Mouse (Mus musculus) spleen, postnatal 10 days (tissue): ENCODE data around the gene Fbxo7.

Experiments used
- DNase-seq, 2 experiments: peaks; one replicate each; pipeline ENCODE4 v3.0.0; 2021 to 2022; ENCODE audit warnings: low spot score in 2 of 2

The Fbxo7 gene

DNA sequence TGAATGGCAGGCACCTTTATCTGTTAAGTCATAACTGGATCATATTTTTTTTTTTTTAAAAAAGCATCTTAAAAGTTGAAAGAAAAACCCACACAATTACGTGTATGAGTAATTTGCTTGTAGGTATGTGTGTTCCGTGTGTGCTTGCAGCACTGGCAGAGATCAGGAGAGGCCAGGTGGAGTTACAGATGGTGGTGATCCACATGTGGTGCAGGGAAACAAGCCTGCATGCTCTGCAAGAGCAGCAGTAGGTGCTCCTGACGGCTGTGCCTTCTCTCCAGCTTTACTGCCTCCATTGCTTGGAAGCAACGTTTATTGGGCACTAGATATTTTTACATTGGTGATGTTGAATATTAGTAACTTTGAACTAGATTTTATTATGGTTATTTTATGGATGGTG is 21.9 kb downstream of the Fbxo7 start:
- no peak for DNase-seq

DNA sequence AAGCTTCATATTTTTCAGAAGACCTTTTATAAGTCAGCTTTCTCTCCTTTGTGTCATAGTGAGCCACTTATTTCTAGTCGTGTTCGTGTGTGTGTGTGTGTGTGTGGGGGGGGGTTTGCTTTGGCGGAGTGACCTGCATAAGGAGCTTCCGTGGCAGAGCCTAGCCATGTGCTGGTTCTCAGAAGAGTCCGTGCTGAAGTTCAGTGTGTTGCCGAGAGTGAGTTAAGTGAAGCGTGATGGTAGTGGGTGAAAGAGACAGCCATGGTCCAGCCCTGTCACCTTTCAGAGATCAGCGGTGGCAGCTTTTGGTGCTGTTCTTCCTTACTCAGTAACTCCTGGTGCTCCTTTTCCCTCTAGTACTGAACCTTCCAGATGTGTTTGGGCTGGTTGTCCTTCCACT is 22.3 kb downstream of the Fbxo7 start:
- no peak for DNase-seq

DNA sequence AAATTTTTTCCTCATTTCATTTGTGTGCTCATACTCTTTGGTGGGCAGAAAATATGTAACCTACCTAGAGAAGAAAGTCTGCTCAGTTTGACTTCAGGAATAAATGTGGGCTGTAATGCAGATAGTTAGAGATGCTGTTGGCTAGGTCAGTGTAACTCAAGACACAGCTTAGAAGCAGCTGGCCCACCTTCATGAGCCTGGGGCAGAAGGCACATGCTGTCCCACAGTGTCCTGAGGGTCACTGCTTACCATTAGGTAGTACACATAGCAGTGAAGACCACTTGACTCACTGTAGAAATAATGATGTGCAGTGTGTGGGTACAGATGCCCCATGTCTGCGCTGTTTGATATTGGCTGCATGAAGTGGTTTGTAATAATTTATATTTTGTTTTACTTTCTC is 24.6 kb downstream of the Fbxo7 start:
- DNase-seq: no peak

DNA sequence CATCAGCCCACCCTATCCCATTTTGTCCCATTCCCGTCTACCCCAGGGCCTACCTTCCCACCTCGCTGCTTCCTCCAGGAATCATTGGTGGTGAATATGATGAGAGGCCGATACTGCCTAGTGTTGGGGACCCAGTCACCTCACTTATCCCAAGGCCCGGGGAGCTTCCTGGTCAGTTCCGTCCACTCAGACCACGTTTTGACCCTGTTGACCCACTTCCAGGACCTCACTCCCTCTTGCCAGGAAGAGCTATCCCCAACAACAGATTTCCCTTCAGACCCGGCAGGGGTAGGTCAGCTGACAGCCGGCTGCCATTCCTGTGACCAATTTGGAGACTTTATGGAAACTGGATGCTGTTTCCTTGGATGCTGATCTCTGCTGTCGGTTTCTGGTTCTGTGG is 26.0 kb downstream of the Fbxo7 start:
- no peak for DNase-seq

DNA sequence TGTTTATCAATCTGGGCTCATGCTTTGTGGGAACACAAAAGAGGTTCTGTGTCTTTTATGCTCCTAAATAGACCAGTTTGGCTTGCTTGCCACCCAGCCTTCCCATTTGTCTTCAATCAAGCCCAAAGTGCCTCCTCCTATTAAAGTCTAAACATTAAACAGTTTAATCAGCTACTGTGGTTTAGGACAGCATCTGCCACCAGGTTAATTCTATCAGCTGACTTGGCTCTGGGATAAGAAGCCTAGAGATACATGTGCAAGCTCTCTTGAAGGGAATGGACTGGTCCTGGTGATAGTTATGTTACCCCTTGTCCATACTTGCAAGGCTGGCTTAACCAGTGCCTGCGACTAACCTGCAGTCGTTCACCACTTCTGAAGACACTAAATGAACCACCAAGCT is 28.8 kb downstream of the Fbxo7 start:
- DNase-seq: no peak

DNA sequence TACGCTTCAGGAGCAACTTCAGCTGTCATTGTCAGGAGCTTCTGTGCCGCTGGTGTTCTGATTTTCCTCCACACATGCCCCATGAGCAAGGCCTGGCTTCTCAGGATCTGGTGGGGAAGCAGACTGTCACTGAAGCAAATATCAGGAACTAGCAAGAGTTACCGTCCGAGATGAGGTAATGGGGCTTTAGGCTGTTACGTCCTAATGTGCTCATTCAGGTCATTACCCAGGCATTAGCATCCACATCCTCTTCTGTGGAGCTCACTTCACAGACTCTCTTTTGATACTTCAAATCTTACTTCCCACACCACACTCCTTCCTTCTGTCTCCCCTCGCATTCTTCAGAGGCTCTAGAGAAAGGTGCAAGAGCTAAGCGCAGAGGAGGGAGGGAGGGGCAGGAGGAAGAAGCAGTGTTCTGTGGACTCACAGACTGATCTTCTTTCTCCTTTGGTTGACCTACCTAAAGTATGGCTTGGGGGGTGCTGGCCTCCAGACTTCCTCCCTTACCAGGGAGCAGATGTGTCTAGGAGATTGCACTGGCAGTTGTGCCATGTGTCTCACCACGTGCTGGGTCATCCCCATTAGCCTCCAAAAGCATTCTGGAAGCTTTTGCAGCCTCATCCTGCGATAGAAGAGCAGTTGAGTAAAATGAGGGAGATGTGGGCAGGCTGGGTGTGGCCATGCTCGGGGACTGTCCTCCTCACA is 31.2 kb downstream of the Fbxo7 start:
- no peak for DNase-seq

DNA sequence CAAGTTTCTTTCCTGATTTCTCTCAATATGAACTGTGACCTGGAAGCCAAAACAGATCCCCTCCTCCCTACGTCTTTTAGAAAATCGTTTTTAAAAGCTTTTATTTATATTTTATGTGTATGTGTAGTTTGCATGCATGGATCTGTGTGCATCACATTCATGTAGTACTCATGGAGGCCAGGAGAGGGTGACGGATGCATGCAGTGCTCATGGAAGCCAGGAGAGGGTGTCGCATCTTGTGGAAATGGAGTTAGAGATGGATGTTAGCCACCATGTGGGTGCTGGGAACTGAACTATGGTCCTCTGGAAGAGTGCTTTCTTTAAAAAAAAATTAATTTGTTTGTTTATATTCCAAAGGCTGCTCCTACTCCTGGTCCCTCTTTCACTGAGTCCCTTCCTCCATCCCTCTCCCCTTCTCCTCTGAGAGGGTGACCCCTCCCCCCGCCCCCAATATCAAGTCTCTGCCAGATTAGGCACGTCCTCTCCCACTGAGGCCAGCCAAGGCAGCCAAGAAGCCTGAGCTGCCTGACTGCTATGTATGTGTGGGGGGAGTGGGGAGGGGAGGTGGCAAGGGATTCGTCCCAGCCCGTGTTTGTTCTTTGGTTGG is 34.6 kb downstream of the Fbxo7 start:
- no peak for DNase-seq

DNA sequence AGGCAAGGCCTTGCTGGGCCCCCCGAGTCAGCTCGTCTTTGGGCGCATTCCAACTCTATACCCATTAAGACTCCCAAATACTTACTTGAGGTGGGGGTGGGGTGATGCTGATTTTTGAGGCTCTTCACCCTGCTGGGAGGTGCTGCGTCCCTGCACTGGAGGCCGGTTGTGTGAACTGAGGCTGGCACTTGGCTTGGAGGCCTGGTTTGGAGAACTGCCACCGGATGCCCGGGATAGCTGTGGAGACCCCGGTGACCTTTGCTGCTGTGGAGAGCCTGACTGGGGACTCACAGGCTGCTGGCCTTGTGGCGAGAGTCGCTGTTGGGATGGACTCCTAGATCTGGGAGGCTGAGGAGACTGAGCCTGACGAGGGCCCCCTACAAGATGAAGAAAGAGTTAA is 35.5 kb downstream of the Fbxo7 start:
- DNase-seq: no peak

DNA sequence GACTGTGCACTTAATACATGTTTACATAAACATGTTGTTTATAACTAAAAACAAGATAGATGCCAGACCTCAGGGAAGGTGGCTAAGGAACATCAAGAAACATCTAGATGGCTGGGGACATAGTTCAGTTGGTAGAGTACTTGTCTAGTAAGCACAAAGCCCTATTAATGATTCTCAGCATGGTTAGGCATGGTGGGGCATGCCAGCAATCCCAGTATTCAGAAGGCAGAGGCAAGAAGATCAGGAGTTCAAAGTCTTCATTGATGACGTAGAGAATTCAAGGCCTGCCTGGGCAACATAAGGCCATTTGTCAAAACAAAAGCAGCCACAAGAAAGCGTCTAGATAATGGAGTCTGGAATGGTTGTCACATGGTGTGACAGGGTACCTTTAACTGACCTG is 35.9 kb downstream of the Fbxo7 start:
- DNase-seq: no peak

DNA sequence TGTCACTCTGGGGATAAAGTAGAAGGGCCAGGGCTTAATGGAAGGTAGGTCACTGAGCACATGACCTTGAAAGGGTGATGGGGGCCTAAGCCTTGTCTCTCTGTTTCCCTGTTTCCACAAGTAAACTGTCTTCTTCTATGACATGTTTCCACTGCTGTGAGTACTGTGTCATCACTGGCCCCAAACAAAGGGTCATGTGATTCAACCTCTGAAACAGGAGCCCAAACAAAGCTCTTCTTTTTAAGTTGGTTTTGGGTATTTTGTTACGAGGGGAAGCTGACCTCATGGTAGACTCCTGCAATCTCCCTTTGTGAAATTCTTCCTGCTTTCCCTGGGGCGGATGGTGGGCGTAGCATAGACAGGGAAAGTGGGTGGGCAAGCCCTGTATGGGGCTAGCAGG is 38.5 kb downstream of the Fbxo7 start:
- DNase-seq: no peak

DNA sequence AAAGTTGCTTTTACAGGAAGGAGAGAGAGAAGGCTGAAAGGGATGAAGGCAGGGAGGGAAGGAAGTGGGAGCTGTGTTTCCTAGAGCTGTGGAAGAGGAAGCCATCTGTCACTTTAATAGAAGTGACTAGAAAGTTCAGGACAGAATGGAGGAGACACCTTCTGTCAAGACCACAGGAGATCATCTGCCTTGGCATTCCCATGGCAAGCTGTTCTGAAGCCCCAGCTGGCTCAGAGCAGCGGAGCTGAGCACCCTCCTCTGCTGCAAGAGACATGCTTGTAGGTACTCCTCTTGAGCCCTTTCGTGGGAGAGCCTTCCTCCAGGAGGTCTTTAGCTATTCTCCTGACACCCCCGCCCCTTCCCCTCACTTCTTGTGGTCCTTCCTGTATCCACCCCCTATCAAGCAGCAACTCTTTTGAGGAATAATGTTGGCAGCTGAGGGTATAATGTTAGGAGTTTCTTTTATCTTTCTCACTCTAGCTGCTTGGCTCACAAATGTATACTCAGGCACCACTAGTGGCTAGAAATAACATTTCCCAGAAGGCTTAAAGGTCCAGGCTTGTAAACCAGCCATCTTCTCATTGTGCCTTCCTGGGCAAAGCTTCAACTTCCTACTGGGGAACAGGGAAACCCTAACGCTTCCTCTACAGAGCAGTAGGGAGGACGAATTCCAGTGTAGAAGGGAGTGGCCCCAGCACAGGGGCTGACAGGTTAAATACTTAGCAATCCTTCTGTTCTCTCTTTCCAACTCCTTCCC is 40.7 kb downstream of the Fbxo7 start:
- DNase-seq: no peak

DNA sequence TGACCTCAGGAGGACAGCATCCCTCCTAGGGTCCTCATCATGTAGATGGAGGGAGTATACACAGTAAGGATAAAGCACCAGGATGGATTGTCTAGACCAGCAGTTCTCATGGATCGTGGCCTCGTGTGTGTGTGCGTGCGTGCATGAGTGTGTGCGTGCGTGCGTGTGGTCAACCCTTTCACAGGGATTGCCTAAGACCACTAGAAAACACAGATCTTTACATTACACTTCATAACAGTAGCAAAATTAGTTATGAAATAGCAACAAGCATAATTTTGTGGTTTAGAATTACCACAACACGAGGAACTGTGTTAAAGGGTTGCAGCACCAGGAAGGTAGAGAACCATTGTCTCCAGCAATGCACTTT is 41.2 kb downstream of the Fbxo7 start:
- DNase-seq: no peak

DNA sequence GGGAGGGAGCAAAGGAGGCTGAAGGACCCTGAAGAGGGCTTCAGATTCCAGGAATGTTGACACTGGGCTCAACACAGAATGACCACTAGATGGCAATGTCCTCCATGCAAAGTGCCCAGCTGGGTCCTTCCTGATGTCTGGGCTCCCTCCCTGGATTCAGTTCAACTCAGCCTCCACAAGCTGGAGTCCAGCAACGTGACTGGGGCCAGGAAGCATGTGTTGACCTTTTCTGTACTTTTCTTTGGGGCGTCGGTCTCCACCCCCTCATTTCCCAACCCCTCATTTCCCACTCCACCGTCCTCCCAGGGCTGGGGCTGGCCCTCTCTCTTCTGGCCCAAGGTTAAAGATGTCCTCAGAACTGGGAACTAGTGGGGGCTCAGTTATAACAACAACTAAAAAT is 43.2 kb downstream of the Fbxo7 start:
- DNase-seq: peak in 1 of 2 experiments; percentile 42

DNA sequence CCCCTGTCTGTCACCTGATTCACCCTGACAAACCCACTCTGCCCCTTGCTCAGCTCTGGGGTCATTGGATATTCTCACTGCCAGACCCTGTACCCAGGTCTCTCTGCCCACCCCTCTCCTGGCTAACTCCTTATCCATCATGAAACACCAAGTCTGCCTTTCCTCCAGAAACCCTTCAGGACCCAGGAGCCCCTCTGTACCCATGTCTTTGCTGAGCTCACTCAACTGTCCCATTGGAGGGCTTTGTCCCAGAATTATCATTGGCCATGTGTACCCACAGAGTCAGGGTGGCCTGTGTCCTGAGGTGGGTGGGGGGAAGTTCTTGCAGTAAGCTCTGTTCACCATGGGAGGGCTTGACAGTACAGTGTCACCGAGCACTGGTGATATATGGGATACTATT is 43.9 kb downstream of the Fbxo7 start:
- no peak for DNase-seq

DNA sequence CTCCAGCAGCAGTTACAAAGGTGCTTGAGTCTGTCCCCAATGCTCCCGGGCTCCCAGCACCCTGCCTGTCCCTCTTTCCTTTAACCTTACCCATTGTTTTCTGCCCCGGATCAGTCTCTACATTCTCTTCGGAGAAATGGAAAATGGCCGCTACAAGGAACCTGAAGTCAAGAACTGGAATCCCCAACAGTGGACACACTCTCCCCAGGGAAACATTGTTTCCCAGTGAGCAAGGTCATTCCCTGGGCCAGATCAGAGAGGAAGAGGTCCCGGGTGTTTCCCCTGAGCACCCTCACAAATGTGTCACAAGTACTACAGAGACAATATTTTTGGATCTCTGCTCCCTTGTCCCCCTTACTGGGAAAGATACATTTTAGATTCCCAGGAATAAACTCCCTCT is 44.9 kb downstream of the Fbxo7 start:
- no peak for DNase-seq

DNA sequence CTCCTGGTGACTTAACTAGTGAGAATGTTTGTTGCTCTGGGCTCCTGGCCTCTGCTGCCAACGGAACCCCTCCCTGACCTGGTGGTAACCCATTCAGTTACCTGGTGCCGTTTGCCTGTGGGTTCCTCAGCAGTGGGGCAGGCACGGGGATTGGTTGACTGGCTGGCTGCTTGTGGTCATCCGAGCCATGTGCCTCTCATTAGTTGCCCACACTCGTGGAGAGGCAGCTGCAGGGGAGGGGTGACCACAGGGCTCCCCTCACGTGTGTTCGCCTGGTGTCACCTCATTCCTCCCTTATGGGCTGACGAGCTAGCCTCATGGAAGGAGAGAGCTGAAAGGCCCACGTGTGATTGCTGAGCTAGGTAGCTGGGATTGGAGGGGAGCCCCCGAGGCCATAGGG is 46.1 kb downstream of the Fbxo7 start:
- no peak for DNase-seq

DNA sequence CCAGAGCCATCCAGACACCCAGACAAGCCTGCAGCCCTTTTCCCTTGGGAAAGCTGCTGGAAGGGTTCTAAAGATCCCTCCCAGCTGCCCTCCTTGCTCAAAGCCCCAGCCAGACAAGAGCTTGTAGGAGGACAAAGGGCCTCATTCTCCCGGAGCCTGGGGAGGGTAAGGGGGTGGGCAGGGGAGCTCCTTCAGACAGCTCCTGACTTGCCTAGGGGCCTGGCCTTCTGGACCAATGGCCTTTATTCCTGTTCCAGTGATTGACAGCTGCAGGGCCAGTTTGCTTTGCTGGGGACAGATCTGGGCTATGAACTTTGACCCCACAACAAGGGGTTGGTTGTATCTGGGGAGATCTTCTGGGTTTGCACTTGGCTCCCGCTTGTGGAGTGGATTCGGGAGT is 47.6 kb downstream of the Fbxo7 start:
- DNase-seq: no peak

DNA sequence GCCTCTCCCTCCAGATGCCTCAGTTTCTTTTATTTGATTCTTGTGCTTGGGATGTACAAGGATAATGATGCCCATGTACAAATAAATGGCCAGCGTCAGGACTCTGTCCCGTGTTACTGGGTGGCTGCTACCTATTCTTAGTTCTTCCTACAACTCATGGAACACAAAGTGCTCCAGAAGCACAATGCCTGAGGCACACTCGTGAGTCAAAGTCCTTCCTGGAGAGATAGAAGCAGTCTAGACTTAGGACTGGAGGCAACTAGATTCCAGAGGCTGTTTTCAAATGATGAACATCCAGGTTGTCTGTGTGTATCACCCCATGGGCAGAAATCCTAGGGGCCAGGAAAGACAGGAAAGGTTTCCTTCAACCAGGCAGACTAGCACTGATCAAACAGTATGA is 49.0 kb downstream of the Fbxo7 start:
- no peak for DNase-seq

DNA sequence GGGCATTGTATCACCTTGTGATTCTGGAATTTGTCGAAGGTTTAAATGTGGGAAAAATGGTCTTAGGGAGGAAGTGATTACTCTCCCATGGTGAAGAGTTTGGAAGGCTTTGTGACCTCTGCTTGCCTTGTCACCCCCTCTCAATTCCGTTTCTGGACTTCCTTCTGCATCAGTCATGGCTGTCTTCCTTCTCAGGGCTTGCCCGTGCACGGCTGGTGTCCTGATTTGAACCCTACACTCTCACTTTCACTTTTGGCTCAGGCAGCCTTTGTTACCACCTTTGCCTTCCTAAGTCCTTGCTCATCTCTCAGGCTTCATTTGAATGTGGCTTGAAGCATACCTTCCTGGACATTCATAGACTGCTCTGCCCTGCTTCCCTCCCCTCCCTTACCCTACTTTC is 52.4 kb downstream of the Fbxo7 start:
- DNase-seq: no peak

DNA sequence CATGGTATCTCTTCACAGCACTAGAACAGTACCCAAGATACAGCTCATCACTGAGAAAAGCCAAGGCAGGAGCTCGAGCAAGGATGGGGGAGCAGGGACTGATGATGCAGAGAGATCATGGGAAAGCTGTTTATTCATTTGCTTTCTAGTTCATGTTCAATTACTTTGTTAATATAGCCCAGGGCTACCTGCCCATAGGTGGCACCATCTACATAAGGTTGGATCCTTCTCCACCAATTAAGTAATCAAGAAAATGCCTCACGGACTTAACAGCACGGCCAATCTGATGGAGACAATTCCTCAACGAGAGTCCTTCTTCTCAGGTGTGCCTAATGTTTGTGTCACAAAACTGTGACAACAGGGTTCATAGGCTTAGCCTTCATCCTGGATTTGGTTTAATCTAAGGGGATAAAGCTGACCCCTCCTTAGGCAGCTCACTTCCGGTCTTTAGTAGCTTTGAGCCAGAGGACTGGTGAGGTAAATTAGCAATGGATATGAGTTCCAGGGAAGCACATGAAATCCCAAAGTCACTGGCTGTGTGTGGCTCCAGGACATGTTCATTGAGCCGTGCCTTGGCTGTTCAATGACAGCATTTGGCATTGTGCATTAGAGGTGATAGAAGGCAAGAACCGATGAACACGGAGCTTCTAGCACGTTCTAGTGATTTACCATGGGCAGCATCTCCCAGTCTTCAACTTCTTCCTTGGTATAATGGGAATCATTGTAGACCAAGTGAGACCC is 53.4 kb downstream of the Fbxo7 start:
- DNase-seq: no peak

DNA sequence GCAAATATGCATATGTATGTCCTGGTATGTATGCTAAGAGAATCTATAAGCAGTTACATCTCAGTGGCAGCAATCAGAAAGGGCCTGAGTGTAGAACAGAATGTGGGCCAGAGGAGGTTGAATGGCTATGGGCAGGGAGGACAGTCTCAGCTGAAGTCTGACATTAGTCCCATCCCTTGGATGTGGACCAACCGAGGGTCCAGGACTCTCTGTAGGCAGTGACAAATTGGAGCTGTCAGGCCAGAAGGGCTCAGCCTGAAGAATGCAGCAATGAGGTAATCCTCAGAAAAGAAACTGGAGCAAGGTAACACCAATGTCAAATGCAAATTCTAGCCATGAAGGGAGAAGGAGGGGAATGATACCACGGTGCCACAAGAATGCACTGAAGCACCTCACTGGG is 55.5 kb downstream of the Fbxo7 start:
- no peak for DNase-seq

DNA sequence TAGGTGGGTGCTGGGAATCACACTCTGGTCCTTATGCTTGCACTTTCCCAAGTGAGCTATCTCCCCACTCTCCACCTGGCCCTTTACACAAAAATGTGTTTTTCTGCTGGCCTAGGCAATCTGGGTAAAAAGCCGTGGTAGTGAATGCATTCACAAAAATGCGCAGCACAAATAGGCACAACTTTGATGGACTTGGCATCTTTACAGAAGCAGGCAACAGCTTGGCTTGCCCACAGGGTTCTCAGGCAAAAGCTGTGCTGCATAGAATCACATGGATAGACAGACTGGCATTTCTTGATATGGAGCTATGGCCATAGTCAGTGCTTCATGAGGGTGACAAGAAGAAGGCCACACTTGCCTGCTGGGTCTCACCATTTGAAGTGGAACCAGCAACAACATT is 57.0 kb downstream of the Fbxo7 start:
- DNase-seq: no peak

DNA sequence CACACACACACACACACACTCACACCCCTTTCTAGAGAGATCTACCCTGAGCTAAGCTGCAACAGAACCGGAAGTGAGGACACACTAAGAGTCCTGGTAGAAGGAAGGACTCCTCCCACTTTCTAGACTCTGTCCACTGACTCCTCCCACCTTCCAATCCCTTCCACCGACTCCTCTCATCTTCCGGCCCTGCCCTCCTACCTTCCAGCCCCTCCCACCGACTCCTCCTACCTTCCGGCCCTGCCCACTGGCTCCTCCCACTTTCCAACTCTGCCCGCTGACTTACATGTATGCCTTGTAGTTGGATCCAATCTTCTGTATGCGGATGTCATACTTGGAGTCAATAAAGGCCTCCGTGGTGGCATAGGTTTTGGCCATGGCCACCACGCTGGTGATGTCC is 58.1 kb downstream of the Fbxo7 start:
- no peak for DNase-seq
